Mouse (Mus musculus): ENCODE measurements around the gene Tmem229b. TPM values are rescaled to one million over a fixed set of nuclear protein-coding genes. Genes with fewer than 3 reads are reported as not detected.
"Not testable (repeated sequence)": the region's sequence is repeated elsewhere in the genome, so short reads cannot be mapped to it uniquely, and the experiment has no call there.

Tmem229b gene
- polyA plus RNA-seq, 1 experiment from 2014 or later, result 5.6 TPM

DNA sequence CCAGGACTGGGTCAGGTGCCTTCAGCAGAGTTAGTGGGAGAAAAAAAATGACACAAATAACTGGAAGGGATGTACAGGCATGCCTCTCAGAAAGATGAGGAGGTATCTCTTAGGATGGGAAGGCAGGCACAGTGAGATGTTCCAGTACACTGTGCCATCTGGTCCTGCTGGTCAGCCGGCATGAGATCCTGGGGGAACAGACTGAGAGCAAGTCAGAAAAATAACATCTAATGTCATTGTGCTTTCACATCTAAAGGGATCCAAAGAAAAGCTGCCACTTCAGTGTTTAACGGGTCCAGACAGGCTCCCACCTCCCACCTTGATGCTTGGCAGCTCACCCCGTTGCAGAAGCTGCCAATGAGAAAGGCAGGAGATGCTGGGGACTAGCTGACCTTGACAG is 54.9 kb downstream of the Tmem229b start:
- H3K27me3 ChIP-seq, result no peaks in the 10 kb centered on the region
- TF ChIP-seq CTCF (IDR thresholded peaks at IDR 0.05), result no peak
- ChIA-PET POLR2A (no interaction called here), CTCF (no interaction called here)
- no peak for DNase-seq (ENCODE audit: low read depth, low spot score)
- in situ Hi-C loops (cut with MboI; ENCODE audit: low pct_unique_long_range_greater_than_20kb), result no loop called here
- ATAC-seq, result no peak

GRCm38 (mm10) chr12:78952053-78952452 is 55.4 kb downstream of the Tmem229b start:
- ATAC-seq (no peak), DNase-seq (ENCODE audit: low read depth, low spot score) (no peak)
- in situ Hi-C loops (cut with MboI; ENCODE audit: low pct_unique_long_range_greater_than_20kb), result no loop called here
- H3K27me3 ChIP-seq, result no peaks in the 10 kb centered on the region
- no peak for TF ChIP-seq CTCF (IDR thresholded peaks at IDR 0.05)
- ChIA-PET POLR2A (no interaction called here), CTCF (no interaction called here)

- DNase-seq (ENCODE audit: low read depth, low spot score), result no peak
- ATAC-seq, result no peak
- in situ Hi-C loops (cut with MboI; ENCODE audit: low pct_unique_long_range_greater_than_20kb), result no loop called here
- CTCF ChIA-PET, result no interaction called here
- no peak for TF ChIP-seq CTCF (IDR thresholded peaks at IDR 0.05)
- H3K27me3 ChIP-seq, result peaks cover 2% of the 10 kb centered on the region
- POLR2A ChIA-PET, result no interaction called here
Observed at GRCm38 (mm10) chr12:78947661-78948060, 59.8 kb downstream of the Tmem229b start.

- peaks cover 2% of the 10 kb centered on the region for H3K27me3 ChIP-seq
- CTCF ChIA-PET, result no interaction called here
- ATAC-seq (no peak), DNase-seq (ENCODE audit: low read depth, low spot score) (no peak)
- POLR2A ChIA-PET, result no interaction called here
- in situ Hi-C loops (cut with MboI; ENCODE audit: low pct_unique_long_range_greater_than_20kb), result no loop called here
- no peak for TF ChIP-seq CTCF (IDR thresholded peaks at IDR 0.05)
Observed at GRCm38 (mm10) chr12:78947161-78947560, 60.3 kb downstream of the Tmem229b start.

- ChIA-PET POLR2A (no interaction called here), CTCF (interaction anchor here (3.2 kb wide), 1 partner anchor 24 kb away, joined by 8 read pairs; no protein-coding TSS in a partner anchor)
- in situ Hi-C loops (cut with MboI; ENCODE audit: low pct_unique_long_range_greater_than_20kb), result no loop called here
- no peak for ATAC-seq
- peaks cover 2% of the 10 kb centered on the region for H3K27me3 ChIP-seq
- DNase-seq (ENCODE audit: low read depth, low spot score), result no peak
- no peak for TF ChIP-seq CTCF (IDR thresholded peaks at IDR 0.05)
Observed at GRCm38 (mm10) chr12:78942931-78943330, 64.5 kb downstream of the Tmem229b start.

- CTCF ChIA-PET, result interaction anchor here (1.0 kb wide), 1 partner anchor 16 kb away, joined by 3 read pairs; no protein-coding TSS in a partner anchor
- DNase-seq (ENCODE audit: low read depth, low spot score) (no peak), ATAC-seq (no peak)
- in situ Hi-C loops (cut with MboI; ENCODE audit: low pct_unique_long_range_greater_than_20kb), result no loop called here
- TF ChIP-seq CTCF (IDR thresholded peaks at IDR 0.05), result no peak
- peaks cover 2% of the 10 kb centered on the region for H3K27me3 ChIP-seq
- POLR2A ChIA-PET, result no interaction called here
Observed at GRCm38 (mm10) chr12:78940081-78940480, 67.3 kb downstream of the Tmem229b start.

- ChIA-PET CTCF (interaction anchor here (1.0 kb wide), 1 partner anchor 16 kb away, joined by 3 read pairs; no protein-coding TSS in a partner anchor), POLR2A (no interaction called here)
- DNase-seq (ENCODE audit: low read depth, low spot score) (no peak), ATAC-seq (no peak)
- peaks cover under 1% of the 10 kb centered on the region for H3K27me3 ChIP-seq
- TF ChIP-seq CTCF (IDR thresholded peaks at IDR 0.05), result no peak
- in situ Hi-C loops (cut with MboI; ENCODE audit: low pct_unique_long_range_greater_than_20kb), result no loop called here
Observed at GRCm38 (mm10) chr12:78939393-78940037, 67.9 kb downstream of the Tmem229b start.

- POLR2A ChIA-PET, result interaction anchor here (0.6 kb wide), 1 partner anchor 13 kb away, joined by 3 read pairs; no protein-coding TSS in a partner anchor
- no peak for TF ChIP-seq CTCF (IDR thresholded peaks at IDR 0.05)
- ATAC-seq, result no peak
- no peaks in the 10 kb centered on the region for H3K27me3 ChIP-seq
- CTCF ChIA-PET, result no interaction called here
- in situ Hi-C loops (cut with MboI; ENCODE audit: low pct_unique_long_range_greater_than_20kb), result no loop called here
- DNase-seq (ENCODE audit: low read depth, low spot score), result no peak
Observed at GRCm38 (mm10) chr12:78936494-78936893, 70.9 kb downstream of the Tmem229b start.

- H3K27me3 ChIP-seq, result no peaks in the 10 kb centered on the region
- in situ Hi-C loops (cut with MboI; ENCODE audit: low pct_unique_long_range_greater_than_20kb), result no loop called here
- ATAC-seq (no peak), DNase-seq (ENCODE audit: low read depth, low spot score) (no peak)
- POLR2A ChIA-PET, result no interaction called here
- CTCF ChIA-PET, result interaction anchor here (1.3 kb wide), 1 partner anchor 11 kb away, joined by 3 read pairs; no protein-coding TSS in a partner anchor
- TF ChIP-seq CTCF (IDR thresholded peaks at IDR 0.05), result no peak
Observed at GRCm38 (mm10) chr12:78929900-78930299, 77.5 kb downstream of the Tmem229b start.

DNA sequence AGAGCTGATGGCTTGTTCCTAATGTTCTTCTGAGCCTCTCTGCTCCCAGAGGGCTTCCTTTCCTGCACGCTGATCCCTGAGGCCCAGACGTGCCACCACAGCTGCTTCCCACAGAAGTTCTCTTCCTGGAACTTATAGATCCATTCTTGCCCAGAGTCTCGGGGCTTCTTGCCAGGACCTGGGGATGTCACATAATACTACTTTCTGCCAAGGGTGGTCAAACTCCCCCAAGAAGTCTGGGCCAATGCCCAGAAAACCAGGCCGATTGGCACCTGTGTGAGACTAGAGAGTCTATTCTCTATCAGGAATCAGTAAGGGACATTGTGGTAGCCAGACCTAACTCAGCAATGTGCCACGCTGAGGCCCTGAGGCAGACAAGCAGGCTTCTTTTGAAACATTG is 80.1 kb downstream of the Tmem229b start:
- ChIA-PET CTCF (no interaction called here), POLR2A (interaction anchor here (0.7 kb wide), 1 partner anchor 10 kb away, joined by 4 read pairs; no protein-coding TSS in a partner anchor)
- H3K27me3 ChIP-seq, result no peaks in the 10 kb centered on the region
- no peak for ATAC-seq
- no peak for TF ChIP-seq CTCF (IDR thresholded peaks at IDR 0.05)
- in situ Hi-C loops (cut with MboI; ENCODE audit: low pct_unique_long_range_greater_than_20kb), result no loop called here
- no peak for DNase-seq (ENCODE audit: low read depth, low spot score)

DNA sequence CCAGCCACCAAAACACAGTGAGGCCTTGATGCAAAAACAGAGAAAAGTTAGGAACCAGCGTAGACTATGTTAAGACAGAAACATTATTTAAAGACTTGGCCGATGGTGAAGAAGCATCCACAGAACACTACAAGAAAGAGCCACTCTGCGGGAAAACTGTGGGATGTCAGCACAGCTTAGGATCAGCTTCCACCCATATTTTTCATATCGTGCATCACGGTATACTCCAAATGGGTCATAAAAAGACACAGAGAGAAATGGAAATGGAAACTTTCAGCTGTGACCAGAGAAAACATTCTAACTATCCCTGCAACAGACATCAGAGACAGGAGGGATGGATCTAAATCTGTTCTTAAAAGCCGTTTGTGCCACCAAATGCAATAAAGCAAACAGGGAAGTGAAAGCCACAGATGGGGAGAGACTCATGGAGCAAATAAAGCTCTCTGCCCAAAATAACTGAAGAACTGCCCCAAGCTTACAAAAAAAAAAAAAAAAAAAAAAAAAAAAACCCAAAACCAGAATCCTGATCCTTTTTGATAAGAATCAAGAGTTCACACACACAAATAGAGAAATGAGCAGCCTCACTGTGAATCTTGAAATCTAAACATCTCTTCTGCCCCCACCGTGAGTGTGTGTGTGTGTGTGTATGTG is 83.8 kb downstream of the Tmem229b start:
- in situ Hi-C loops (cut with MboI; ENCODE audit: low pct_unique_long_range_greater_than_20kb), result loop anchor here (5.0 kb wide), 2 partner anchors 99 to 174 kb away; no protein-coding TSS in a partner anchor
- ATAC-seq (no peak), DNase-seq (ENCODE audit: low read depth, low spot score) (no peak)
- no peaks in the 10 kb centered on the region for H3K27me3 ChIP-seq
- POLR2A ChIA-PET, result no interaction called here
- CTCF ChIA-PET, result no interaction called here
- no peak for TF ChIP-seq CTCF (IDR thresholded peaks at IDR 0.05)

DNA sequence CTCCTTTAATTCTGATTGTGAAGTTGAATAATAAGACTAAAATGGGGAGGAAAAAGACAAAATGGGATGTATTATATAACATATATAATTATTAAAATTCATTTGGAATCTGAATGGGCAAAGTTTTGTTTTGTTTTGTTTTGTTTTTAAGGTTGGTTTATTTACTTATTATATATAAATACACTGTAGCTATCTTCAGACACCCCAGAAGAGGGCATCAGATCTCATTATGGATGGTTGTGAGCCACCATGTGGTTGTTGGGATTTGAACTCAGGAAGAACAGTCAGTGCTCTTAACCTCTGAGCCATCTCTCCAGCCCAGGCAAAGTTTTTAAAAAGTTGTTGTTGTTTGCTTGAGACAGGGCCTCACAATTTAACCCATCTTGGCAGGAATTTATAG is 84.5 kb downstream of the Tmem229b start:
- POLR2A ChIA-PET; ATAC-seq; CTCF ChIA-PET; DNase-seq (ENCODE audit: low read depth, low spot score); H3K27me3 ChIP-seq: not testable (repeated sequence)
- in situ Hi-C loops (cut with MboI; ENCODE audit: low pct_unique_long_range_greater_than_20kb), result loop anchor here (5.0 kb wide), 2 partner anchors 99 to 174 kb away; no protein-coding TSS in a partner anchor

All from Patski (cell line).